ENCODE assay signal across 8 mouse cellular contexts in the genomic region with DNA sequence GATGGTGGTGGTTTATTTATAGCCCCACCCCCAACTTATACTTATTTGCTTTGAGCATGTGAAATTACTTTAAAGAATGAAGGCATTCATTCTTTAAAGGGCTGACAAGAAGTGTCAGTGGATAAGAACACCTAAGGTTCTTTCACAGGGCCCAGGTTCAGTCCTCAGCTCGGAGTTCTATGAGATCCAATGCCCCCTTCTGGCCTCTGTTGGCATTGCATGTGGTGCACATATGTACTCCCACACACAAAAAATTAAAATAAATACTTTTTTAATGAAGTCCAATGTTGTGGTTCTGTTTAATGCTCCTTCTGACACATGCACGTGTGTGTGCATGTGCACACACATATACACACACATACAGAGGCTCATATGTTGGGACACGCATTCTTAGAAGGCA.
A peak's percentile ranks its signal among the peaks of the same experiment; 100 is the strongest.
DNase-seq lines count a peak whose midpoint lies in the region; ATAC-seq and TF ChIP-seq lines count a peak whose summit lies in the region.

No protein-coding gene starts in this region.

- H3K4me2 ChIP-seq in intestine, embryonic 14.5 days (ENCODE audit: low read length) = no peak overlapping the region
- no peak overlapping the region for H3K4me2 ChIP-seq in intestine, embryonic 16.5 days (ENCODE audit: low read depth, low read length)
- no peak overlapping the region for H3K4me2 ChIP-seq in limb, embryonic 14.5 days (replicated peaks; ENCODE audit: low read depth, low read length, severe bottlenecking)
- H3K4me2 ChIP-seq in stomach, postnatal 0 days (replicated peaks; ENCODE audit: low read depth) = no peak overlapping the region

- H3K4me3 ChIP-seq in intestine, embryonic 14.5 days (ENCODE audit: low read depth, low read length) = no peak overlapping the region
- no peak overlapping the region for H3K4me3 ChIP-seq in intestine, embryonic 16.5 days (ENCODE audit: low read length)
- no peak overlapping the region for H3K4me3 ChIP-seq in E14TG2a.4 (replicated peaks; ENCODE audit: low read length)
- no peak overlapping the region for H3K4me3 ChIP-seq in limb, embryonic 14.5 days (replicated peaks; ENCODE audit: low read length)
- H3K4me3 ChIP-seq in stomach, postnatal 0 days (ENCODE audit: low read depth, low read length) = no peak overlapping the region

- H3K9ac ChIP-seq in intestine, embryonic 14.5 days (ENCODE audit: low read length) = no peak overlapping the region
- H3K9ac ChIP-seq in intestine, embryonic 16.5 days (ENCODE audit: low read depth, low read length) = no peak overlapping the region
- no peak overlapping the region for H3K9ac ChIP-seq in limb, embryonic 14.5 days (ENCODE audit: low read depth, low read length, severe bottlenecking)
- no peak overlapping the region for H3K9ac ChIP-seq in stomach, postnatal 0 days (ENCODE audit: low read length)

- H3K36me3 ChIP-seq in intestine, embryonic 14.5 days (ENCODE audit: control insufficient read depth, insufficient read depth, low read length) = no peaks in the 10 kb centered on the region
- H3K36me3 ChIP-seq in intestine, embryonic 16.5 days (ENCODE audit: control insufficient read depth, insufficient read depth, low read length) = no peaks in the 10 kb centered on the region
- no peaks in the 10 kb centered on the region for H3K36me3 ChIP-seq in E14TG2a.4 (ENCODE audit: insufficient read depth, low read length)
- H3K36me3 ChIP-seq in limb, embryonic 14.5 days (ENCODE audit: control insufficient read depth, insufficient read depth, low read length) = no peaks in the 10 kb centered on the region
- H3K36me3 ChIP-seq in stomach, postnatal 0 days (ENCODE audit: control insufficient read depth, insufficient read depth, low read length) = no peaks in the 10 kb centered on the region

- H3K4me1 ChIP-seq in intestine, embryonic 14.5 days (replicated peaks; ENCODE audit: control insufficient read depth, insufficient read depth, low read length) = no peaks in the 10 kb centered on the region
- H3K4me1 ChIP-seq in intestine, embryonic 16.5 days (ENCODE audit: control insufficient read depth, insufficient read depth, low read length) = no peaks in the 10 kb centered on the region
- no peaks in the 10 kb centered on the region for H3K4me1 ChIP-seq in E14TG2a.4 (replicated peaks; ENCODE audit: low read depth, low read length)
- H3K4me1 ChIP-seq in limb, embryonic 14.5 days (ENCODE audit: control insufficient read depth, insufficient read depth, low read length) = peaks cover 4% of the 10 kb centered on the region; the same call in 1 of the 2 replicates
- no peaks in the 10 kb centered on the region for H3K4me1 ChIP-seq in stomach, postnatal 0 days (replicated peaks; ENCODE audit: control insufficient read depth, insufficient read depth)

- no peaks in the 10 kb centered on the region for H3K27me3 ChIP-seq in intestine, embryonic 14.5 days (replicated peaks; ENCODE audit: control insufficient read depth, insufficient read depth, low read length)
- H3K27me3 ChIP-seq in intestine, embryonic 16.5 days (replicated peaks; ENCODE audit: control insufficient read depth, insufficient read depth, low read length) = no peaks in the 10 kb centered on the region
- no peaks in the 10 kb centered on the region for H3K27me3 ChIP-seq in E14TG2a.4 (ENCODE audit: insufficient read depth, low read length)
- H3K27me3 ChIP-seq in limb, embryonic 14.5 days (ENCODE audit: control insufficient read depth, insufficient read depth, low read length) = no peaks in the 10 kb centered on the region
- H3K27me3 ChIP-seq in stomach, postnatal 0 days (ENCODE audit: control insufficient read depth, insufficient read depth, low read length) = no peaks in the 10 kb centered on the region

- no peak for TF ChIP-seq POLR2A in limb, embryonic 14.5 days (IDR thresholded peaks at IDR 0.05; ENCODE audit: borderline replicate concordance, extremely low read depth, insufficient read depth, insufficient read length)

- ATAC-seq in intestine, embryonic 14.5 days (replicated peaks; ENCODE audit: low FRiP score, low TSS enrichment, low read depth) = no peak
- no peak for ATAC-seq in intestine, embryonic 16.5 days
- no peak for ATAC-seq in limb, embryonic 14.5 days (ENCODE audit: low FRiP score, low read depth)
- ATAC-seq in stomach, postnatal 0 days (ENCODE audit: low FRiP score, low TSS enrichment) = no peak
- no peak for ATAC-seq in frontal cortex, adult (ENCODE audit: low TSS enrichment)

- DNase-seq in intestine, embryonic 14.5 days (ENCODE audit: low spot score) = peak; percentile 55
- peak; percentile 25 for DNase-seq in 416B (ENCODE audit: low read depth)
- peak; percentile 60 to 69 for DNase-seq in cerebellum, postnatal 36 days
- DNase-seq in limb, embryonic 14.5 days (ENCODE audit: low spot score) = peak; percentile 32
- peak; percentile 27 for DNase-seq in stomach, postnatal 0 days (ENCODE audit: low spot score)

- TF ChIP-seq EP300 in stomach, postnatal 0 days (optimal IDR thresholded peaks at IDR 0.05) = no peak

- TF ChIP-seq CTCF in E14TG2a.4 (conservative IDR thresholded peaks at IDR 0.05; ENCODE audit: low read length) = peak; percentile 75
- peak; percentile 71 for TF ChIP-seq CTCF in stomach, postnatal 0 days (IDR thresholded peaks at IDR 0.05; ENCODE audit: low read depth)

- H3K27ac ChIP-seq in intestine, embryonic 14.5 days (ENCODE audit: low read depth) = no peak overlapping the region
- H3K27ac ChIP-seq in intestine, embryonic 16.5 days (ENCODE audit: low read length) = no peak overlapping the region
- no peak overlapping the region for H3K27ac ChIP-seq in limb, embryonic 14.5 days (replicated peaks; ENCODE audit: low read depth, low read length)
- no peak overlapping the region for H3K27ac ChIP-seq in stomach, postnatal 0 days (replicated peaks)

- 77% methylated on average over 3 of the region's 3 CpGs for WGBS in intestine, embryonic 14.5 days
- 78% methylated on average over 3 of the region's 3 CpGs for WGBS in intestine, embryonic 16.5 days
- 87% methylated on average over 3 of the region's 3 CpGs for WGBS in limb, embryonic 14.5 days
- 85% methylated on average over 3 of the region's 3 CpGs for WGBS in stomach, postnatal 0 days

- H3K9me3 ChIP-seq in intestine, embryonic 14.5 days (ENCODE audit: control insufficient read depth, low read length) = no peaks in the 10 kb centered on the region
- no peaks in the 10 kb centered on the region for H3K9me3 ChIP-seq in intestine, embryonic 16.5 days (ENCODE audit: control insufficient read depth, low read length)
- H3K9me3 ChIP-seq in E14TG2a.4 (ENCODE audit: low read length) = no peaks in the 10 kb centered on the region
- H3K9me3 ChIP-seq in limb, embryonic 14.5 days (ENCODE audit: control insufficient read depth, low read length) = no peaks in the 10 kb centered on the region
- no peaks in the 10 kb centered on the region for H3K9me3 ChIP-seq in stomach, postnatal 0 days (ENCODE audit: control insufficient read depth, low read length)
